Mouse (Mus musculus): ENCODE results near the gene Kif21b.

Gene Kif21b

GRCm38 (mm10) chr1:136160930-136161329, 29.7 kb downstream of the Kif21b start:
- DNase-seq = no peak

- no peak for DNase-seq
These were observed 30.2 kb downstream of the Kif21b start for GRCm38 (mm10) chr1:136161333-136161921.

GRCm38 (mm10) chr1:136165436-136165835, 34.2 kb downstream of the Kif21b start:
- DNase-seq = no peak

- peak; percentile 24 to 33 for DNase-seq
These were observed 36.5 kb downstream of the Kif21b start for GRCm38 (mm10) chr1:136167657-136168056.

- peak; percentile 75 to 83 for DNase-seq
These were observed 38.9 kb downstream of the Kif21b start for GRCm38 (mm10) chr1:136170109-136170508.

GRCm38 (mm10) chr1:136172696-136173095, 41.5 kb downstream of the Kif21b start:
- no peak for DNase-seq

GRCm38 (mm10) chr1:136174101-136174606, 43.0 kb downstream of the Kif21b start:
- peak; percentile 26 to 39 for DNase-seq

GRCm38 (mm10) chr1:136175183-136175582, 44.0 kb downstream of the Kif21b start:
- DNase-seq = peak in 1 of 2 experiments; percentile 56

GRCm38 (mm10) chr1:136177085-136177484, 45.9 kb downstream of the Kif21b start:
- peak; percentile 54 to 68 for DNase-seq

GRCm38 (mm10) chr1:136178741-136179140, 47.6 kb downstream of the Kif21b start:
- peak; percentile 57 to 72 for DNase-seq

GRCm38 (mm10) chr1:136179511-136180001, 48.4 kb downstream of the Kif21b start:
- DNase-seq = peak in 1 of 2 experiments; percentile 12

GRCm38 (mm10) chr1:136190033-136190432, 58.8 kb downstream of the Kif21b start:
- peak in 1 of 2 experiments; percentile 6 for DNase-seq

GRCm38 (mm10) chr1:136212803-136213202, 81.6 kb downstream of the Kif21b start, which contains the start of gene Mroh3:
TSS of gene Mroh3 (minus strand) at chr1:136212828.
- peak; percentile 18 to 40 for DNase-seq

- peak in 1 of 2 experiments; percentile 11 for DNase-seq
These were observed 83.1 kb downstream of the Kif21b start for GRCm38 (mm10) chr1:136214304-136214703.

GRCm38 (mm10) chr1:136220037-136220871, 89.1 kb downstream of the Kif21b start:
- peak; percentile 40 to 77 for DNase-seq

- no peak for DNase-seq
These were observed 91.2 kb downstream of the Kif21b start for GRCm38 (mm10) chr1:136222386-136222785.

GRCm38 (mm10) chr1:136223758-136224342, 92.7 kb downstream of the Kif21b start:
- DNase-seq = no peak

- no peak for DNase-seq
These were observed 94.7 kb downstream of the Kif21b start for GRCm38 (mm10) chr1:136225846-136226245.

GRCm38 (mm10) chr1:136226626-136227025, 95.4 kb downstream of the Kif21b start:
- DNase-seq = no peak
